7 mouse cellular contexts compared by ENCODE assay signal in the genomic region with DNA sequence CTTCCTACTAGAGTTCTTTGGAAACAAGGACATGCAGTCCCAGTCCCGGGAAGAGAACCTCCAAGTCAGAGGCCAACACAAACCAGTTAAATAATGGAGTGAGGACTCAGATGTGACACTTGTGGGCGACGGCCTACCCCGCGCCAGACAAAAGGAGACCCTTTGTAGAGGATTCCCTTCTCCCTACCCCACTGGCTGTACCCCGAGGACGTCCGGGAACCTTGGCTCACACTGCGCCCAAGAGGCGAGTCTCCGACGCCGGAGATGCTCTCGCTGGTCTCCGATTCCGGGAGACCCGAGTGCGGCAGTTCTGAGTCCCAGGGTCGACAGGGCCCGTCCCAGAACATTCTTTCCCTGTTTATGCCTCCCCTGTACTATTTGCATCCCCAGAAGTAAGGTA. TPM values are rescaled to one million over a fixed set of nuclear protein-coding genes. Genes with fewer than 3 reads are reported as not detected.
DNase-seq lines count a peak whose midpoint lies in the region; ATAC-seq and TF ChIP-seq lines count a peak whose summit lies in the region.

No protein-coding gene starts in this region.

- H3K4me1 ChIP-seq in heart, embryonic 13.5 days = peaks cover 15% of the 10 kb centered on the region
- H3K4me1 ChIP-seq in kidney, embryonic 16.5 days (ENCODE audit: insufficient read depth, low read length) = peaks cover 18% of the 10 kb centered on the region; the same call in 1 of the 2 replicates
- no peaks in the 10 kb centered on the region for H3K4me1 ChIP-seq in small intestine, adult 2 months (ENCODE audit: control insufficient read depth, insufficient read depth, insufficient read length, low read length)

- peak overlapping the region; percentile 46 for H3K27ac ChIP-seq in heart, embryonic 13.5 days (replicated peaks)
- peak overlapping the region; percentile 61 for H3K27ac ChIP-seq in kidney, embryonic 16.5 days (ENCODE audit: low read length)
- H3K27ac ChIP-seq in small intestine, adult 2 months (ENCODE audit: insufficient read depth, low read depth, low read length) = peak overlapping the region; percentile 8

- no peaks in the 10 kb centered on the region for H3K9me3 ChIP-seq in heart, embryonic 13.5 days
- no peaks in the 10 kb centered on the region for H3K9me3 ChIP-seq in kidney, embryonic 16.5 days (ENCODE audit: low read length)

- peak overlapping the region; percentile 87 for H3K9ac ChIP-seq in heart, embryonic 13.5 days
- peak overlapping the region; percentile 71 for H3K9ac ChIP-seq in kidney, embryonic 16.5 days (replicated peaks; ENCODE audit: low read length)

- peak overlapping the region; percentile 96 for H3K4me2 ChIP-seq in heart, embryonic 13.5 days
- H3K4me2 ChIP-seq in kidney, embryonic 16.5 days (replicated peaks; ENCODE audit: low read depth, low read length) = peak overlapping the region; percentile 95

- DNase-seq in B cell, adult 2 months = peak; percentile 34 to 49
- peak; percentile 15 to 26 for DNase-seq in CD8-positive naive resting alpha-beta T cell, adult 2 months (ENCODE audit: low read depth in 2 of 2, low spot score in 2 of 2)
- DNase-seq in embryo, embryonic 11 days = peak; percentile 41
- DNase-seq in lung, postnatal 14 days = peak; percentile 37

- no peak for ATAC-seq in heart, embryonic 13.5 days (ENCODE audit: extremely low read depth, insufficient number of reproducible peaks, low FRiP score, low TSS enrichment)
- ATAC-seq in kidney, embryonic 16.5 days (ENCODE audit: low FRiP score, low TSS enrichment) = 0 out of 2 replicates have a peak, but pooled peaks have one; percentile 40

- TF ChIP-seq POLR2A in small intestine, adult 2 months (IDR thresholded peaks at IDR 0.05; ENCODE audit: low read depth, low read length) = no peak

- no peak for TF ChIP-seq CTCF in small intestine, adult 2 months (IDR thresholded peaks at IDR 0.05; ENCODE audit: extremely low read depth, insufficient read length, insufficient replicate concordance, low read depth, low read length)

- no peaks in the 10 kb centered on the region for H3K36me3 ChIP-seq in heart, embryonic 13.5 days
- H3K36me3 ChIP-seq in kidney, embryonic 16.5 days (ENCODE audit: insufficient read depth, low read length) = no peaks in the 10 kb centered on the region
- no peaks in the 10 kb centered on the region for H3K36me3 ChIP-seq in small intestine, adult 2 months (ENCODE audit: control insufficient read depth, insufficient read depth, low read length)

- WGBS in heart, embryonic 13.5 days = under 1% methylated on average over 20 of the region's 20 CpGs
- under 1% methylated on average over 20 of the region's 20 CpGs for WGBS in kidney, embryonic 16.5 days
- 2% methylated on average over 20 of the region's 20 CpGs for WGBS in small intestine, adult 2 months

- peak overlapping the region; percentile 79 for H3K4me3 ChIP-seq in heart, embryonic 13.5 days
- peak overlapping the region; percentile 76 for H3K4me3 ChIP-seq in kidney, embryonic 16.5 days (ENCODE audit: low read length)
- H3K4me3 ChIP-seq in small intestine, adult 2 months (ENCODE audit: low read depth, low read length) = peak overlapping the region; percentile 74

- H3K27me3 ChIP-seq in heart, embryonic 13.5 days (replicated peaks) = no peaks in the 10 kb centered on the region
- no peaks in the 10 kb centered on the region for H3K27me3 ChIP-seq in kidney, embryonic 16.5 days (ENCODE audit: insufficient read depth, low read length)
- H3K27me3 ChIP-seq in small intestine, adult 2 months (ENCODE audit: control insufficient read depth, insufficient read depth, low read length) = no peaks in the 10 kb centered on the region

RNA-seq across cellular contexts. Expression of a gene that starts 0.5 kb away (rescaled TPM):
- polyA plus RNA-seq in heart, embryonic 13.5 days (2015; fragmentation: Nextera tagmentation; extraction: Ambion mirVana) = 3.3 and 3.6 TPM in 2 replicates
- 4.5 and 4.8 TPM in 2 replicates for polyA plus RNA-seq in kidney, embryonic 16.5 days (2015; fragmentation: Nextera tagmentation; extraction: Ambion mirVana)
- polyA plus RNA-seq in small intestine, adult 2 months (2012; rRNA removed) = 0.70 and 2.8 TPM in 2 replicates

Comparison
In these comparisons a context has a peak if more than half of its experiments do, and no peak if none do; other contexts are left out.
1. H3K27ac ChIP-seq: peak in every context shown above with its lines; median percentile 61 in kidney, embryonic 16.5 days; 46 in heart, embryonic 13.5 days; 8 in small intestine, adult 2 months.